Mouse (Mus musculus) bone marrow macrophage, adult 2 months (primary cell): ENCODE data around the gene 4930407I10Rik.

Experiments
- CTCF ChIP-seq: IDR thresholded peaks from 2 replicates; pipeline ENCODE4 v1.5.1; 2012; ENCODE audit warnings: low read depth, mild to moderate bottlenecking, low read length, moderate library complexity
- POLR2A ChIP-seq: IDR thresholded peaks from 2 replicates; pipeline ENCODE4 v1.6.1; 2012; ENCODE audit warnings: mild to moderate bottlenecking, low read depth, low read length, borderline replicate concordance

DNA sequence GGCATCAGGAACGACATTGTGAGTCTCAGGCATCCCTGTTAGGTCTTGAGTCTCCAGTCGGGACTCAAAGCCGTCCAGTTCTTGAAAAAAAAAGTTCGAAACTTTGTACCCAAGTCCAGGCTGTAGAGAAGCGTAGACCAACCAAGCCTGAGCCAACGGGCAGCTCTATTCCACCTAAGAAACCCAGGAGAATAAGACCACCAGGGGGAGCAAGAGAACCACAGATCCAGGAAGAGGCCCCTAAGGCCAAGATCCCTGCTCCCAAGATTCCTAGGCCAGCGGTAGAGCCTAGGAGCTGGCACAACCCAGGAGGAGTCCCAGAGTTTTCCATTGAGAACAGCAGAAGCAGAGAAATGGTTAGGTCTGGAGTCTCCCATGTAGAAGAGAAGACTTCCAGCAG is 6.6 kb downstream of the 4930407I10Rik start:
- TF ChIP-seq CTCF (peak; percentile 88), POLR2A (no peak)
